Mouse (Mus musculus): ENCODE results near the gene Parpbp. TPM values are rescaled to one million over a fixed set of nuclear protein-coding genes. Genes with fewer than 3 reads are reported as not detected.
A peak's percentile ranks its signal among the peaks of the same experiment; 100 is the strongest.

The Parpbp gene
- total and polyA plus RNA-seq, 3 experiments: 16.9 to 35.0 (median 19.8) TPM

DNA sequence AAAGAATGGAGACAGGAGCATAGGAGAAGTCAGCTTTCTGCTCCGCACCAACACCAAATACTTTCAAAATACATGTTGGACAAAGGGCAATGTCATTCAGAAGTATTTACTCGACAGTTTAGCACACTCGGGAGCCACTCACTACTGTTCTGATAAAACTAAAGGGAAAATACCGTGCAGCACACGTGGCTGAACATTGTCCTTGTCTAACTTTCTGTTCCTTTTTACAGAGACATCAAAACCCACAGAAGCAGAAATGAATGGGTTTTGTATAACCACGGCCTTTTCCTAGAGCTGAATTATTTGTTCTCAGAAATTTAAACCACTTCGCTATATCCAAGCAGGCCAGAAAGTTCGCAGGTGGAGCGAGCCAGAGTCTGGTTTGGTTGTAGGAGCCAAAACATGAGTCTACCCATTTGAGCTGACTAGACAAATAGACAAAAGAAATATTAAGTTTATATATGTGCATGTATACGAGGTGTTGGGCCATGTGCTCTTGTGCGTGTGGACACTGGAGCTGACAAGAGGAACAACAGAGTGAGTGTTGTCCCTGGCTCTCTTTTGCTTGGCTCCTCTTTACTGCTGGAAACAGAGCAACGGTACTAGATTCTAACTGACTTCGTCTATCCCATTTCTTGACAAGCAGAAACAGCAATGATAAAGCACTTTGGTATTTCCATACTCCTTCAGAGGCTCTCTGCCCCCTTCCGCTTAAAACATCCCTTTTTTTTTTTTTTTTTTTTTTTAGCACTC, 92.3 kb downstream of the Parpbp start:
- H3K4me2 ChIP-seq (ENCODE audit: insufficient read depth, low read depth, poor library complexity, severe bottlenecking): peak overlapping the region; percentile 41
- TF ChIP-seq CHD1 (IDR thresholded peaks at IDR 0.05; ENCODE audit: low read depth, low read length) (no peak), EP300 (IDR thresholded peaks at IDR 0.05; ENCODE audit: low read length) (peak; percentile 96), GABPA (IDR thresholded peaks at IDR 0.05; ENCODE audit: insufficient replicate concordance, low read depth, low read length) (no peak), MYC (IDR thresholded peaks at IDR 0.05; ENCODE audit: low read depth, low read length) (peak; percentile 98), ZC3H11A (IDR thresholded peaks at IDR 0.05; ENCODE audit: low read depth, low read length) (no peak), JUN (IDR thresholded peaks at IDR 0.05; ENCODE audit: insufficient read depth, low read depth, low read length) (peak; percentile 69; the same call in 1 of the 2 replicates), CHD2 (IDR thresholded peaks at IDR 0.05; ENCODE audit: low read length) (peak; percentile 63; the same call in 1 of the 2 replicates), MXI1 (IDR thresholded peaks at IDR 0.05; ENCODE audit: low read depth, low read length) (peak; percentile 86), SIN3A (IDR thresholded peaks at IDR 0.05; ENCODE audit: low read length) (peak; percentile 53), RCOR1 (conservative IDR thresholded peaks at IDR 0.05; ENCODE audit: low read depth, low read length) (peak; percentile 91), USF2 (conservative IDR thresholded peaks at IDR 0.05; ENCODE audit: low read depth, low read length) (peak; percentile 49; the same call in 1 of the 2 replicates), UBTF (IDR thresholded peaks at IDR 0.05; ENCODE audit: low read depth, low read length) (no peak), RAD21 (IDR thresholded peaks at IDR 0.05; ENCODE audit: low read depth, low read length) (no peak; the same call in 1 of the 2 replicates), POLR2A (IDR thresholded peaks at IDR 0.05; ENCODE audit: low read depth, low read length) (no peak), MAFK (IDR thresholded peaks at IDR 0.05; ENCODE audit: insufficient replicate concordance, low read length) (peak; percentile 93), USF1 (IDR thresholded peaks at IDR 0.05; ENCODE audit: low read depth, low read length) (peak; percentile 52), ETS1 (conservative IDR thresholded peaks at IDR 0.05; ENCODE audit: low read depth, low read length) (peak; percentile 80), TBP (conservative IDR thresholded peaks at IDR 0.05; ENCODE audit: low read depth, low read length) (peak; percentile 66; the same call in 1 of the 2 replicates), ZKSCAN1 (IDR thresholded peaks at IDR 0.05; ENCODE audit: borderline replicate concordance, low read depth, low read length) (no peak), CTCF (conservative IDR thresholded peaks at IDR 0.05 in 1 of 2, IDR thresholded peaks at IDR 0.05 in 1 of 2; ENCODE audit: low read depth in 2 of 2, low read length in 2 of 2) (no peak), MEF2A (IDR thresholded peaks at IDR 0.05; ENCODE audit: borderline replicate concordance, low read depth, low read length) (peak; percentile 91), PAX5 (IDR thresholded peaks at IDR 0.05; ENCODE audit: low read length) (no peak), ZNF384 (IDR thresholded peaks at IDR 0.05; ENCODE audit: low read depth, low read length) (peak; percentile 83), ELF1 (IDR thresholded peaks at IDR 0.05; ENCODE audit: low read depth, low read length) (no peak), TCF12 (IDR thresholded peaks at IDR 0.05; ENCODE audit: low read depth, low read length) (peak; percentile 78; the same call in 1 of the 2 replicates), HCFC1 (IDR thresholded peaks at IDR 0.05; ENCODE audit: low read depth, low read length) (no peak), MAZ (IDR thresholded peaks at IDR 0.05; ENCODE audit: low read depth, low read length) (peak; percentile 57; the same call in 1 of the 2 replicates), NELFE (IDR thresholded peaks at IDR 0.05; ENCODE audit: low read depth, low read length) (no peak), KAT2A (IDR thresholded peaks at IDR 0.05; ENCODE audit: insufficient replicate concordance, low read length) (no peak), BHLHE40 (IDR thresholded peaks at IDR 0.05; ENCODE audit: low read depth, low read length) (peak; percentile 98), JUND (conservative IDR thresholded peaks at IDR 0.05; ENCODE audit: low read depth, low read length) (peak; percentile 80), E2F4 (IDR thresholded peaks at IDR 0.05; ENCODE audit: insufficient replicate concordance, low read depth, low read length) (no peak), SMC3 (IDR thresholded peaks at IDR 0.05; ENCODE audit: low read depth, low read length) (no peak), NRF1 (IDR thresholded peaks at IDR 0.05; ENCODE audit: low read depth, low read length) (no peak), ZMIZ1 (IDR thresholded peaks at IDR 0.05; ENCODE audit: low read depth, low read length) (no peak), IRF4 (IDR thresholded peaks at IDR 0.05; ENCODE audit: low read depth, low read length) (peak; percentile 97), POLR2AphosphoS2 (IDR thresholded peaks at IDR 0.05; ENCODE audit: low read depth, low read length) (no peak), MAX (IDR thresholded peaks at IDR 0.05; ENCODE audit: low read length) (peak; percentile 94)
- peaks cover 4 to 15% of the 10 kb centered on the region in 2 experiments for H3K4me1 ChIP-seq (ENCODE audit: control insufficient read depth in 1 of 2, insufficient read depth in 2 of 2)
- H3K9me3 ChIP-seq (replicated peaks; ENCODE audit: low read length): no peaks in the 10 kb centered on the region
- H3K4me3 ChIP-seq (replicated peaks in 1 of 3; ENCODE audit: low read depth in 2 of 3, low read length in 2 of 3, poor library complexity in 1 of 3): no peak overlapping the region
- DNase-seq (ENCODE audit: extremely low read depth): peak; percentile 87
- no peaks in the 10 kb centered on the region for H3K79me2 ChIP-seq (replicated peaks; ENCODE audit: control insufficient read depth, extremely low read depth, insufficient read depth, poor library complexity, severe bottlenecking)
- in situ Hi-C loops (cut with MboI; ENCODE audit: low pct_ligation_motif_present, low pct_unique_long_range_greater_than_20kb, low sequenced_read_pairs): no loop called here
- H3K27me3 ChIP-seq (replicated peaks): peaks cover 30% of the 10 kb centered on the region
- H3K27ac ChIP-seq (ENCODE audit: insufficient read depth, low read depth): peak overlapping the region; percentile 97
- dilution Hi-C loops (cut with MboI; ENCODE audit: extremely low pct_ligation_motif_present, extremely low pct_unique_long_range_greater_than_20kb, low sequenced_read_pairs): no loop called here
- no peaks in the 10 kb centered on the region for H3K36me3 ChIP-seq (replicated peaks in 1 of 2; ENCODE audit: control insufficient read depth in 1 of 2, insufficient read depth in 1 of 2, low read length in 1 of 2)
- H3K9ac ChIP-seq (ENCODE audit: insufficient read depth, low read depth): no peak overlapping the region
